Mouse (Mus musculus) CH12F3 (cell line): Measurements from ENCODE around the gene Fam227a.

Experiments
- in situ Hi-C: fragments of 300-500 bp; cut with MboI; formaldehyde crosslinking; loops from 2 replicates; pipeline ENCODE4 v1.14.3; 2020; ENCODE audit warnings: low sequenced_read_pairs

The Fam227a gene

DNA sequence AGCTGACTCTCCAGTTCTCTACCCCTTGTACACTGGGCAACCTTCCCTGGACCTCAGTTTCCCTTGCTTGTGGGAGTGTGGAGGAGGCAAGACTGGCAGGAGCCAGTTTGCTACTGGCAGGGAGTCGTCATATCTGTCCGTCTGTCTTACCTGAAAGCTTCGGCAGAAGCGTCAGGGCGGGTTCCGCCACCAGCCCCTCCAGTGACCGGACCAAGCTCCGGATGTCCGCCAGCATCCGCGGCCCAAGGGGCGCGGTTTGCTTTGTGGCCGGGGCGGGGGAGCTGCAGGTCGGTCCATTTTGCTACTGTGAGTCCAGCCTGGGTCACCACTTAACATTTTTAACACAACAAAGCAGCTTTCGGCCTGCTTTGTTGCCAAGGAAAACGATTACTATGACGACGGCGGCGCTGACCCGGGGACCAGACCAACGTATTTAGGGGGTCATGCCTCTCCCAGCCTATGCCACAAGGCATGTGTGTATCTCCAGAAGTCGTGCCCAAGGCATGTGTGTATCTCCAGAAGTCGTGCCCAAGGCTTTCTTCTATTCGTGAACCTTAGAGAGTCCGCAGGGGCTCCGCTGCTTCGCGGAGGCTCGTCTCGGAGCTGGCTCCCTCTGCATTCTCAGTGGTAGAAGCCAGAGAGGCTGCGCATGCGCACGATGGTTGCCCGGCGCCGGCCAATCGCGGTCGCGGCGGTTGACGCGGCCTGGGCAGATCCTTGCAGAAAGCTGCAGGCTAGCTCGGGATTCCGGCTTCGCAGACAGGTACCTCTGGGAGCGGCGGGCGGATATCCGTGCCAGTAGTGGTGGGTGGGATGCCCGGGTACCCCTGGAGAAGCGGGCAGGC lies at the start of gene Fam227a, which contains the start of gene Cby1:
TSS of gene Fam227a (minus strand) at position 426 of the 845 bp plus-strand sequence.
TSS of gene Cby1 (plus strand) at position 669 of the 845 bp plus-strand sequence.
- in situ Hi-C loops, result no loop called here

DNA sequence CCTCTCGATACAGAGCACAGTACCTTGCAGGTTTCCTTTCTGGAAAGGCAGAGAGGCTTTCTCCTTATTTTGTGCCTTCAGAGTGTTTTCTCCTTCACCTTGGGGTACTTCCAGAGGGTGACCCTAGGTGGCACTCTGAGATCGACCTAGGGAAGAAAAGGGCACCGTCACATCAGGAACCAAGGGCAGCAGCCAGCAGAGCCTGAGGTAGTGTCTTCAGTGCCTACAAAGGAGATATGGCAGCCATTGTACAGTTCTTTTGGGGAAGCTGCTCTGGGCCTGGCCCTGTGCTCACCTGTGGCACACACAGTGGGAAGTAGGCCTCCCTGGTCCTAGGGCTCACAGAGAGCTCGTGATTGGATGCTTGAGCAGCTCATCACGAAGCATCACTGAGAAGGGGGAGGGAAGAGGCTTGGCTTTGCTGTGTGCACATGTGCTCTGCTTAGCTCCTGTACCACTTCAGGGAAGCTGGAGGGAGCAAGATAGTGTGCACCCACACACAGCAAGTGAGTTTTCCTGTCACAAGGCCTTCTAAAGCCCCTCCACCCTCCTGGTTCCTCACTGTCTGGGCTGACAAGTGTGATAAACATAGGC lies 49.6 kb upstream of the Fam227a start:
- in situ Hi-C loops, result no loop called here

DNA sequence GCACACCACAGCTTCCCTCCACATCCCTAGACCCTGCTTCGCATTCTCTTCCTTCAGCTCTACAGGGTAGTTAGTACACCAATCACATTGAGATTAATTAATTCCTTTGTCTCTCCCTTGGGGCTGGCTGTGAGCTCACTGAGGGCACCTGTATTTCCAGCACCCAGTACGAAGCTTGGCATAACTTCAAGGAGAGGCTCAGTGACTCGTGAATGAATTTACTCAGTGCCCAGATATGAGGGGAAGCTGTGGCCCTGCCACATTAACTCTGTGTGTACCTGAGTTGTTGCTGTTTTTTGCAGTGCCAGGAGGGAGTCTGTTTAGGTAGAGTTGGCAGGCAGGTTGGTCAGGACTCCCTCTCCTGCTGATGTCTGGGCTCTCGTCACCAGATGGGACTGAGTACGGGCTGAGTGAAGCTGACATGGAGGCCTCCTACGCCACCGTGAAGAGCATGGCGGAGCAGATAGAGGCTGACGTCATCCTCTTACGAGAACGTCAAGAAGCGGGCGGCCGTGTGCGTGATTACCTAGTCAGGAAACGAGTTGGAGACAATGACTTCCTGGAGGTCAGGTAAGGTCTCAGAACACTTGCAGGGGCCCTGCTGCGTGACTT lies 48.0 kb upstream of the Fam227a start:
- in situ Hi-C loops, result no loop called here

DNA sequence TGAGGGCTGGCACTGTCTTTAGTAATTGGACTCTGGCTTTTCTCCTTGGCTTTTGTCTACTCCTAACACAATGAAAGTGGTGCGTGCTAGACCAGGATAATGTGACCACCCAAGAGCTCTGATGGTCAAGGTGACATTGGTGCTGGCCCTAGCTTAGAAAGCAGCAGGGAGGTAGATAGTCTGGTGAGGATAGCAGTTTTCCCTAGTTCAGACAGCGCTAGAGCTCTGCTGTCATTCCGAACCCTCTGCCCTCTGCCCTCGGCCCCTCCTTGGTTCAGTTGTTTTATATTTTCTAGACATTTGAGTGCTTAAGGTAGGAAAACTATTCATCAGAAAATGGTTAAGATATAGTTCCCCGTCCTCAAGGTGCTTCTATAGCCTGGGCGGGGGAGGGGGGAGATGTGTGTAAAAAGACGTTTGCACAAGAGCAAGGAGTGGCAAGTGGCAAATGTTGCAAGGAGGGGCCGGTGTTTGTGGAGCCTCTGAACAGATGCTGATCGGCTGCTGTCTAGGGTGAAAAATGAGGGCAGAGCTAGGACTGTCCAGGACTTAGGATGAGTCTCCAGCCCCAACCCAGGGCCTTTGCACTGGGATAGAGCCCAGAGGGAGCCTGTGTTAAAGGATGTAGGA lies 38.9 kb upstream of the Fam227a start:
- in situ Hi-C loops, result no loop called here

DNA sequence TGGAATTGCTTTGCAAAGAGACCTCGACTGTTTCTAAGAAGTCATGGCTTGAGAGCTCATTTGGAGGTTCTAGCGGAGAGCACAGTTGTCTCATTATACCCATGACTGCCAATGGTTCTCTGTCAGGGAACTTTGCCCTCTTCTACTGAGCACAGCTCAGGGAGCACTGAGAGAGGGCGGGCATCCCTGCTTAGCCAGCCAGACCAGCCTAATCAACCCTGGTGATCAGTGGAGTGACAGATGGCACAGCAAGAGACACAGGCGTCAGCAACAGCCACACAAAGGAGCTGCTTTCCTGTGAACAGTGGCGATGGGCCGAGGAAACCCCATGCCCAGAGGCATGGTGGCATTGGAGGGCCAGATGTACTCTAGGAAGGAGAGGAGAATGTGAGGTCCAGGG lies 38.3 kb upstream of the Fam227a start:
- in situ Hi-C loops, result no loop called here

DNA sequence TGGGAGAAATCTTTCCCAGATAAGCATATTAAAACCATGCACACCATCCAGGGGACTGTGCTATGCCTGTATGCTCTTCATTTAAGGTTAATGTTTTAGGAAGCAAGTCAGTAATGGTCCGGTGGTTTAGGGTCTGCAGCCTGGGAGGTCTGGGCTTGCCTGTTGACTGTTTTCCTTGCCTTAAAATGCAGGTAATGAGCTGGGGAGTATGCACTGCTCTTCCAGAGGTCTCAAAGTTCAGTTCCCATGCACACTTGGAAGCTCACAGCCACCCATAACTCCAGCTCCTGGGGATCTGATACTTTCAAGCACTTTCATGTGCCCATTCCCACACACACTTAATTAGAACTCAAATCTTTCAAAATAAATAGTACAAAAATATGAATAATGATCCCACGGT lies 37.8 kb upstream of the Fam227a start:
- in situ Hi-C loops, result no loop called here

DNA sequence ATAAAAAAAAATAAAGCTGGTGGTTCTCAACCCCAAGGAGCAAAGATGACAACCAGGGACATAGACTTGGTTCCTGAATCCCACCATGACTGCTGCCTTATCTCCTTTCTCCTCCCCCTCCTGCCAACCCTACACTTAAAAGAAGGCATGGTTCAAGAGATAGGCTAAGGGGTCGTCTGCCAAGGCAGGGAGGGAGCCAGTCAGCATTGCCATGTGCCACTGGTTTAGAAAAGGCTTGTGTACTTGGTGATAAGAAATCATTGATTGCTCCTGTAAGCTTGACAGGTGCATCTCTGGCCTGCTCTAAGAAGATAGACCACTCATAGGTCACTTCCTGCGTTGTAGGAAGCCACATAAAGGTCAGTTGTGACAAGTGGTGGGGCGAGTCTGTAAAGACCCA lies 36.8 kb upstream of the Fam227a start:
- in situ Hi-C loops, result no loop called here

DNA sequence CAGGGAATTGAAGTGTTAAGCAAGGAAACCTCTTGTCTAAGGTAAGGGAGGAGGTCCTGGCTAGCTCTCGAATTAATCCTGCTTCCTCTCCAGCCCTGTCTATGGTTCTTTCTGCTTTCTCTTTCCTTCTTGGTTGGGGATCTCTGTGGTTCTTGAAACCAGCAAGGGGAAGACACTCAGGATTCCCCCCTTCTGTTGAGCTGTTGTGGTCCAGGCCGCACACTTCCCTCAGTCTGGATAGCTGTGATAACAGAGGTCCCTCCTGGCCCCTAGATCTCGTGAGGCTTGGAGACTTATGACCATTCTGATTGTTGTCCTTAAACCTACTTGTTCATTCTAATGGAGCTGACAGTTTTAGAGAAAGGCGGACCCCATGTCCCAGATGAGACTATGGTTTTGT lies 35.8 kb upstream of the Fam227a start:
- in situ Hi-C loops, result no loop called here

DNA sequence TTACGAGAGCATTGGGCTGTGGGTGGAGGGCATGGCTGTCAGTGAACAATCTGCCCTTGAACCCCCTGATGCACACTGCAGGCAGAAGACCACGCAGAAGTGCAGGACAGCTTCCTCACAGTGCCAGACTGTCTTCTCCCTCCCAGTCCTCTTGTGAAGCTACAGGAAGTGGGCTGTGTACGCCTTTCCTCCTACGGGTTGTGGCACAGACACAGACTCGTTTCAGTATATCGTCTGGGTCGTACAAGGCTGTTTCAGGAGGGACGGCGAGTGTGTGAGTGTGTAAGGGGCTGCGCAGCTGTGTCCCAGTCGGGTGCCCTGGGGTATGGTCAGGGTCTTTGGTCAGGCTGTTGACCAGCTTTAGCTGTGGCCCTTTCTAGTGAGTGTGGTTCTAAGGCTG lies 35.0 kb upstream of the Fam227a start:
- in situ Hi-C loops, result no loop called here

DNA sequence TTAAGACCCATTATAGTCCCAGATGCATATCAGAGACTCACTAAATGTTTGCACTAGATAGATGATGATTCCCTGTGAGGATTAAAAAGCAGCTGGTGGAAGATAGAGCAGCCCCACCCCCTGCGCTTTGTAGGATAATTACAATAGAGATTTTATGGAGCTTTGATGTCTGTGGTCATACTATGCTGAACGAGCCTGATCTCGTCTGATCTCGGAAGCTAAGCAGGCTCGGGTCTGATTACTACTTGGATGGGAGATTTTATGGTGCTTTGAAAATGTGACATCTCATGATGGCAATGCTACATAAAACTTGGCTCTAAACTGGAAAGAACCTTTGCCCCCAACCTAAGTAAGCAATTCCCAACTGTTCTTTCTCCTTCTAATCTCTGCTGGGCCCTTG lies 33.6 kb upstream of the Fam227a start:
- in situ Hi-C loops, result no loop called here

DNA sequence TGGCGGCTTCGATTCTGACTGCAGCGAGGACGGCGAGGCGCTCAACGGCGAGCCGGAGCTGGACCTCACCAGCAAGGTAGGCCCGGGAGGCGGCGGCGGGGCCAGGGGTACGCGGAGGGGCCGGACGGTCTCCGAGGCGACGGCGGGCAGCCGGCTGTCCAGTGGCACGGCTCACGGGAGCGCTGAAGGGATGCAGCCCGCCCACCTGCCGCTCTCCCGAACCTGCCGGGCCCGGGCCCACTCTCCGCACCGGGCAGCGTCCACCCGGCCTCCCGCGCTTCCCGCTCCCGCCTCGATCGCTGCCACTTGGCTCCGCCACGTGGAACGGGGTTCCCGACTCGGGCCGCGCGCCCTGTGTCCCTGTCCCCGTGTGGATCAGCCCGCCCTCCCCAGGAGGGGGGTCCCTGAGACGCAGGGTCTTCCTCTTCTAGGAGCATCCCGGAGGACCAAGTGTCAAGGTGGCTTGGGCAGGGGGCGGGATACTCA lies 32.3 kb upstream of the Fam227a start:
- in situ Hi-C loops, result no loop called here

DNA sequence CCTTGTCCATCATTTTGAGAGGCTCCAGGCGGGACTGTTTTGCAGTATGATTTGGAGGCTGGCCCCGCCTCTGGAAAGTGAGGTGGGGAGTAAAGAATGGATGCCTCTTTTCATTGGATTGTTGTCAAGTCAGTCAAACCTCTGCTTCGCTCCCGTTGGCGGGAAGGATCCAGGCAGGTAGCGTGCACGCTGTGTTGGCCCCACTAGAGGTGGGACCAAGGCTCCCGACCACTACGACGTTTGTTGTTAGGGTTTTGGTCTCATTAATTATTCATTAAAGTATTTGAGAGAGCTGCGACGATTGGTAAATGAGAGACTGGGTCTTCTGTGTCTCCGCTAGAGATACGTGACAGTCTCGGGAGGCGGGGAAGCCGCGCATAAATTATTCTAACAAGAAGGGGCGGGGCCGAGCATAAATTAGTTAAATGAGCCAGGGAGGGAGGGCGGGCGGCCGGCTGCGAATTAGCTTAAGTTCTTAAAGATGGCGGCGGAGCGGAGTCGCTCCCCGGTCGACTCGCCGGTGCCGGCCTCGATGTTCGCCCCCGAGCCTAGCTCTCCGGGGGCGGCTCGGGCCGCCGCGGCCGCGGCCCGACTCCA lies 31.8 kb upstream of the Fam227a start, which contains the start of gene Gtpbp1:
TSS of gene Gtpbp1 (plus strand) at position 420 of the 597 bp plus-strand sequence.
- in situ Hi-C loops, result no loop called here

DNA sequence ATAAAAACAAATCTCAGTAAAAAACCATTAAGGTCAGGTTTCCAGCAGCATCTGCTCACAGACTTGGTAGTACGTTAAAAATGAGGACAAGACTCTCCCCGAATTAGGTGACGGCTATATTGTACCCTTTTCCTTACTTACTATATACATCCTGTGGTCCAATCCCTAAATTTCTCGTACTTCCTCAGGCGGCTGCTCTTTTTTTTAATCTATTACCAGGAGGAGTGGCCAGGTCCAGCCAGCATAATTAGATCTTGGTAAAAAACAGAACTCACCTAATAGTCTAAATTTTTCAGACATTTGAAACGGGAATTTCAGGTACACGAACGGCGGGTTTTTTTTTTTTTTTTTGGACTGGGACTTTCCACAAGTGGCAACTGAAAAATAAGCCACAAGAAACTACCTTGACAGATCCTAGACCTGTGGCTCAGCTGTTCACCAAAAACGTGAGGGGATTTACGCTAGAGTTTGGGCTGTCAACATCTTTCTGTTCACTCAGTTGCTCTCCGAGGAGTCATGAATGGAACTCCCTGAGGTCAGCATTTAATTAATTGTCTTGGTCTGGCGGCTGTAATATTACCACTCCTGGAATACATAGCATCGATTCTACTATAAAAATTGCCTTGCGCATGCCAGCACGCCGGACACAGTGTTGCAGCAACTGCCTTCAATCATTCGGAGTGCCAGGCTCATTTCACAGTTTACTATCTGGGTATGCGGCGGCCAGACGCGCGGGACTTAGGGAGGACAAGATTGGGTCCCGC lies 31.1 kb upstream of the Fam227a start:
- in situ Hi-C loops, result no loop called here

DNA sequence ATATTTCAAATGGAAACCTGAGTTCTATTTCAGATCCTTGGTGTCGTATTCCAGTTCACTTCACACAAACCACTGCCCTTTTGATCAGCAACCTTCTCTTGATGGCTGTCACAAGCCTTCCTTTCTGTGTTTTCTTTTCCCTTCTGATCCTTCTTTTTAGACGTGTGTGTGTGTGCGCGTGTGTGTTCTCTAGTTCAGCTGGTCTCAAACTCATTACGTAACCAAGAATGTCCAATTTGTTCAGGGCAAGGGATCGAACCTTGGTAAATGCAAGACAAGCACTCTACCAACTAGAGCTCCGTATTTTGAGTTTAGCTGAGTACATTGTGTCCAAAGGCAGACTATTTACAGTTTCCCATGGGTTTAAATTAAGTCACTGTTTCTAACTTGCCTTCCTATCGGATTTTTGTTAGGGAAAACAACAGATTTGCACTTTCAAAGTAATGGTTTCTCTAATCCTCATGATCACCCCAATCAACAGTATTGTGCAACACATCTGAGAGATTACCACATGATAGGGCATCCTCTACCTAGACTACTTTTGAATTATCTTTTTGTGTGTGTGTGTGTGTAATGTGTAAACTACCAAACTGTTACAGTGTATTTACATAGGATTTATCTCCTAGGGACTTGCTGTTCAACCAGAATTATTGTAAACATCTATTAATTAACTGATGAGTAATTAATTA lies 29.7 kb upstream of the Fam227a start:
- in situ Hi-C loops, result no loop called here

DNA sequence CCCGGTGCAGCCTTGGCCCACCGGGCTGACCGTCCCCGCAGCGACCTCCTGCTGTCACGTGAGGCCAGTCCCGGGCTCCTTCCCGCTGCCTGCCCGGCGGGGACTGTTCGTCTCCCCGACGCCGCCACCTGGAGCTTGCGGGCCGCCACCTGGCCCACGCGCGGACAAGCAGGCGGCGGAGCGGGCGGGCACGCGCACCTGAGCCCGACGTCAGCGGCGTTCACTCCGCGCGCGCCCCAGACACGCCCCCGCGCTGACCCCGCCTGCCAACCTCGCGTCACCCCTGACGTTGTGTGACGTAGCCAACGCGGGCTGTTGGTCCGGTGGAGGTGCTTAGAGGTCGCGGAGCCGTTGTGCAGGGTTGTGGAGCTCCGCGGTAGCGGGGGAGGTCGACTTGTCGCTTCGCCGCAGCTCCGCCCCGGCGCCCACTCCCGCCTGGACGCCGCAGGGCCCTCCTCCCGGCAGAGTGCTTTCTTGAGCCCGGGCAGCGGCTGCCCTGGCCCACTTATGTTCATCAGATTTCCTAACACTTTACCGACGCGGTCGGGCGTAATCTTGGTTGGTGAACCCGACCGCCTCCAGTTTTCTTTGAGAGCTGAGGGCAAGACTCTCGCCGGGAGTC lies 29.0 kb upstream of the Fam227a start, which contains the start of gene Josd1:
TSS of gene Josd1 (minus strand) at position 274 of the 622 bp plus-strand sequence.
- in situ Hi-C loops, result no loop called here

DNA sequence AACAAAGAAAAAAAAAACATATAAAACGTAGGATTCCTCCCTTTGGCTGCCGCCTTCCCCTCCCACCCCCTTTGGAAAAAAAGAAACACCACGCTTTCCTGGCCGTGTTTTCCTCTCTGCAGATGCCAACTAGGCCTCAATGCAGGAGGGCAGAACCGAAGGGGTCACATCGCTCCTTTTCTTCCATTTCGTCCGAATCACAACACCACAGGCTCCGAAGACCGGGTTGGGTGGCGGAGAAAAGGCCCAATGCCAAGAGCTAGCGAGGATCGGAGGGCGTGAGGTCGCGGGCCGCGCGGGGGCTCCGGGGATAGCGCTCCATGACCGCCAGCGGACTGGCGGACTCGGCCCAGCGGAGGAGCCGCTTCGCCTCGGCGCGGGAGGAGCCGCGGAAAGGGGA lies 28.4 kb upstream of the Fam227a start:
- in situ Hi-C loops, result no loop called here

DNA sequence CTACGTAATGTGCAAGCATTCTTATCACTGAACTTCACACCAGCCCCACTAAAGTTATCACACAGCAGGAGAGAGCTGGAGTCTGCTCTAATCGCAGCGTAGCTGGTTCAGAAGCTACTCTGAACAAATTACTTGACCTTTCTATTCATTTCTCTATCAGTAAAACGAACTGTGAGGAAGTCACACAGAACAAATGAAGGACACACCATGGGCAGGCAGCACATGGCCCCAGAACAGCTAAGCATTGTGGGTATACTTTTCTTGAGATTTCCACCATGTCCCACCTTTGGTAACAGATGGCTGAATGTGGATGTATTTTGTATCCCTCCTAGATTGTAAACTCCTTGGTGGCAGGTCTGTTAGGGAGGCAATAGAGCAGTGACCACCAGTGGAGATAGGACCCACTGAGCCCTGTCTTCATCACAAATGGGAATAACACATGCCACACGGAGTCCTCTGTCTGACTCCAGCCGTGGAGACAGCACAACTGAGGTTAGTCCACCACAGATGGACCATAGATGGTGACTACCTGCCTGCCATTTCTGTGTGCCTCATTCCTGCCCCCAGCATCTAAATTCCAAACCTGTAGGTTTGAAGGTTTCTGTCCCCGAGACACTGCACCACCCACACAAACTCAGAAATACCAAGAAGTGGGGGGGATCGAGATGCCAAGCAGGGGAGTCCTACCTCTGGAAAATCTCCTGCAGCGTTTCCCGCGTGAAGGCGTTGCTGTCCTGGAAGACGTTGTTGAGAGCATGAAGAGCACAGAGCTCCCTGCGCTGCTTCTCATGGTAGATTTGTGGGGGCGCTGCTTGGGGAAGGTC lies 27.5 kb upstream of the Fam227a start:
- in situ Hi-C loops, result no loop called here

DNA sequence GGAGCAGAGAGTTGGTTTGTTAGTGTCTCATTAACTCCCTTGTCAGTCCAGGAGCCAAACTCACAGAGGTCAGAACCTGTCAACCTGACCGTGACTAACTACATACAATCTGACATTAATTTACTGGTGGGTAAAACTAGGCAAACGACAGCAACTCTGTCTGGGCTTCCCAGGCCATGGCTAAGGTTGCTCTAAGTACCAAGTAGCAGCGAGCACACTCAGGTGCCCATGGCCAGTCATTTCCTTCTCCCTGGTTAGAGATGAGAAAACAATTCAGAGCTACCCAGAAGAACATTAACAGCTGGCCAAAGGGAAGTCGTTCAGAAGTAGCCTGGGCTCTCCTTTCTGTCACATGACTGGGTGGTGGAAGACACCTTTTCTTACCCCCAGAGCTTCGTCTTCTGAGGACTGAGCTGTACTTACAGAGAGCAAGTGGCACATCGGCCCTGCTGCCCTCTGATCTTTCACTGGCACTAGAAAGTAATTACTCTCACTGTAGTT lies 26.4 kb upstream of the Fam227a start:
- in situ Hi-C loops, result no loop called here
